Mouse (Mus musculus) spleen, adult 2 months (tissue): Measurements from ENCODE around the gene Gtpbp3.

Source experiments
- CTCF ChIP-seq: fragments of 200-500 bp; IDR thresholded peaks from 2 replicates; pipeline ENCODE4 v1.5.1; 2011; ENCODE audit warnings: mild to moderate bottlenecking, inconsistent platforms; ENCODE audit not compliant: insufficient read depth, insufficient read length, insufficient replicate concordance; ENCODE audit errors: extremely low read depth
- POLR2A ChIP-seq: fragments of 200-500 bp; IDR thresholded peaks from 2 replicates; pipeline ENCODE4 v1.6.1; 2011; ENCODE audit warnings: low read depth, low read length, inconsistent platforms

DNA sequence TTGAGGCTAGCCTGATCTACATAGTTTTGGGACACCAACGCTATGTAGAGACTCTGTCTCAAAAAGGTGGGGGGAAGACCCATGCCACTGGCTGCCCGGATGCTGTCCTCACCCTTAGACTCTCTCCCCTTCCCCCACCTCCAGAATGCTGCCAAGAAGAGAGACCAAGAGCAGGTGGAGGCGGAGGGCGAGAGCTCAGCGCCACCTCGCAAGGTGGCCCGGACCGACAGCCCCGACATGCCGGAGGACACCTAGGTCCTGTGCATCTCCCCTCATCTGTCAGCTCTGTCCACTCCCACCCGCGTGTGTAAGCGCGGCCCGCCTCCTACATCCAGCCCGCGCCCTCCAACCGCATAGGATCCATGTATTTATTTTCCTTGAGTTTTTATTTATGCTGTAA is 13.6 kb upstream of the Gtpbp3 start:
- no peak for TF ChIP-seq POLR2A
- no peak for TF ChIP-seq CTCF
